Mouse (Mus musculus) kidney, postnatal 4 days (tissue): ENCODE data around the gene Prl2c1.
"Not testable (repeated sequence)": the region's sequence is repeated elsewhere in the genome, so short reads cannot be mapped to it uniquely, and the experiment has no call there.

Experiments
- DNase-seq, 2 experiments: peaks; one replicate each; pipeline ENCODE4 v3.0.0; 2021; ENCODE audit warnings: mixed read lengths in 2 of 2

The Prl2c1 gene

DNA sequence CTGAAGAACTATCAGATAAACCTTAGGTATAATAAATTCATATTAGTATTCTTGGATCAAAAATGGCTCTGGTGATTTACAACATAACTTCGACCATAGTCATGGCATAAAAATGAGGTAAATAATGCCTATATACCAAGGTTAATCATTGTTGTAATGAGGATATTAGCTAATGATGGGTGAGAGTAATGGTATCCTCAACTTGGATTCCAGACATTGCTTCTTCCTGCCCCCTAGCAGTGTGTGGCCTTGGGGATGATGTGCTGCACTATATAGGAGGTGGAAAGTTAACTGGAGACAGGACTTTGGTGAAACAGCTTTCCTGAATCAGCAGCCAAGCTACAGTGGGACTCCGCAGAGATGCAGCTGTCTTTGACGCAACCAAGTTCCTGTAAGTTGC lies at the start of gene Prl2c1:
Gene Prl2c1, plus strand, starts transcription at position 301 of the 400 bp plus-strand sequence.
- DNase-seq, result no peak

DNA sequence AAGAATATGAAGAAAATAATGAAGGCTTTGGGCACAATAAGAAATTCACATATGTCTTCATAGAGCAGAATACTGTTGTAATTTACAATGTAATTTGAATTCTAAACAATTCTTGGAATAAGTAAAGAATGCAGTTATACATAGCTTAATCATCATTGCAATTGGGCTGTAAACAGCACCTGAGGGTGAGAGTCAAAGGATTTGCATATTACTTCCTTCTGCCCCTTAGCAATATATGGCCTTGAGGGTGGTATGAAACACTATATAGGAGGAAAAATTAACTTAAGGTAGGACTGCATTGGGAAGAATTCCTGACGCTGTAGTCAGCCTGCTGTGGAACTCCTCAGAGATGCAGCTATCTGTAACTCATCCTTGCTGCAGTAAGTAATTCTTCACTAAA lies 47.8 kb upstream of the Prl2c1 start, which contains the start of gene Prl2a1:
Gene Prl2a1, plus strand, starts transcription at position 301 of the 400 bp plus-strand sequence.
- no peak for DNase-seq

DNA sequence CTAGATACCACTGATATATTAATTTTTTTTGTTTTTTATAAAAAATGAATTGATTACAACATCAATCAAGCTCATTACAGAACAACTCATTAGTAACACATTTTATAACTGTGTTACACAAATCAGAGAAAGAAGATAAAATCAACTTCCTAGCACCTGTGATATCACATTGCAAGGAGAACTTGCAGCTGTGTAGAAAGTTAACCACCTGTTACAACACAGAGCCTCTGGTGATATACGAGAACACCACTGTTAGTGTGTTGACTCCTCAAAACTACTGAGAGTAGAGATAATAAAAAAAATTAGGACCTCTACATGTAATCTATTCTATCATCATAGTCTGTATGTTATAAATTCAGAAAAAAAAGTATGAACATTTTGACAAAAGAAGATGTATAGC lies 46.4 kb upstream of the Prl2c1 start:
- no peak for DNase-seq

DNA sequence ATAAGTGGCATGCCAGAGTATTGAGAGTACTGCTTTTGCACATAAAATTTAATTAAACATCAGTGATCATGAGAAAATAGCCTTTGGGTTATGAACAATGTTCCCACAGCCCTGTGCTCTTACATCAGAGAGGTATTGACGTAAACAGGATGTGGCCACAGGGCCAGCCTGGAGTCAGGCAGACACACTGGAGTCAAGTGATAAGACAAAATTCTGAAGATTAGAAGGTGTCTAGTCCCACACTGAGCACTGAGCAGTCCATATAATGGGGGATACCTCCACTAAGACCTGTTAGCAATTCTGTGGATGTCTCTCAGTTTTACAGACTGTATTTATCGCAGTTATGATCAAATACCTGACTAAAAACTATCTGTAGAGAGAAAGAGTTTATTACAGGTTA lies 55.1 kb downstream of the Prl2c1 start:
- DNase-seq, result not testable (repeated sequence)
